Mouse (Mus musculus) 416B (cell line): Measurements from ENCODE around the gene Inhbe.

Source experiments
- DNase-seq: peaks from one replicate; pipeline ENCODE4 v3.0.0; 2011; ENCODE audit warnings: low read depth

The Inhbe gene

GRCm38 (mm10) chr10:127343029-127343428, 11.2 kb downstream of the Inhbe start:
- DNase-seq = peak; percentile 40

DNA sequence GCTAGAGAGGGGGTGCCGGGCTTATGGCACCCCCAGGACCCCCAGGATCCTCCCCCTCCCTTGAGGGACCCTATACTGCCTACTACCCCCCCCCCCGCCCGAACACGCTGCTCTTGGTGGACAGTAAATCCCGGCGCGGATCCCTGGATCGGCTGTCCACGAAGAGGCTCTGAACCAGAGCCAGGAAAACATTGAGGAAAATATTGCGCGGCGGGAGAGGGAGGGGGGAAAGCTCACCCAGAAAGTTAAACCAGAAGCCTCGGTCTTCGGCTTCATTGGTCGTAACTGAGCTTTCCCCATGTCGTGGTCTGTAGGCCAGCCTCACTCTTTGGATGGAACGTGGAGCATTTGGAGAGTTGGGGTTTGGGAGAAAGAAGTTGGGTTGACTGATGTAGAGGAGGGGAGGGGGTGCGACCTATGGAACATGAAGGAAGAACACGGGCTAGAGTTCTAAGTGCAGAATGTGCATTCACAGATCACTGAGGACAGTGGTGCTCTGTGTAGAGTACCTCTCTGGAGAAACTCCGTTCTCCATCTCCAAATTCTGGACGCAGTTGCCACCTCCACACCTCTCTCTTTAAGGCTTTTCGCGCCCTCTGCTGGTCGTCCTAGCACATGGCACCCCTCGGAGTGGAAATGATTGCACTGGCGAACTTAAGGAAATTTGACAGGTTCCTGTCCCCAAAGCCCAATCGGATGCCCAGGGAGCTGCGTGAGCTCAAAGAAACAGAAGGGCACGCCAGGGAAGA, 12.1 kb downstream of the Inhbe start, which contains the start of gene Gli1:
Gene Gli1, minus strand, starts transcription at position 84 of the 749 bp plus-strand sequence.
- DNase-seq = peak; percentile 92

DNA sequence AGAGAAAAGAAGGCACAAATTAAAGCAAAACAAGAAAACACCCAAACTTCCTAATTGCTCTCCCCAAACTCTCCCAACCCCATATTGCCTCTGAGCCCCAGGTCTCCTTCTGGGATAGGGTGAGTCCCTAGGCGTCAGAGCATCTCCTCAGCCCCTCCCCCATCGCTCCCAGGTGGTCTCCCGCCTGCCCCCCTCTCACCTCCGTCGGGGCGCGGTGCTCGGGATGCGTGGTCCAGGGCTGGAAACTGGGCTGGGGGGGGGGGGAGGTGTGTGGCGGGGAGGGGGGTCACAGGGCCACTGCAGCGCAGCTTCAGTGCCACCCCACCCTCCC, 12.9 kb downstream of the Inhbe start:
- DNase-seq = no peak

DNA sequence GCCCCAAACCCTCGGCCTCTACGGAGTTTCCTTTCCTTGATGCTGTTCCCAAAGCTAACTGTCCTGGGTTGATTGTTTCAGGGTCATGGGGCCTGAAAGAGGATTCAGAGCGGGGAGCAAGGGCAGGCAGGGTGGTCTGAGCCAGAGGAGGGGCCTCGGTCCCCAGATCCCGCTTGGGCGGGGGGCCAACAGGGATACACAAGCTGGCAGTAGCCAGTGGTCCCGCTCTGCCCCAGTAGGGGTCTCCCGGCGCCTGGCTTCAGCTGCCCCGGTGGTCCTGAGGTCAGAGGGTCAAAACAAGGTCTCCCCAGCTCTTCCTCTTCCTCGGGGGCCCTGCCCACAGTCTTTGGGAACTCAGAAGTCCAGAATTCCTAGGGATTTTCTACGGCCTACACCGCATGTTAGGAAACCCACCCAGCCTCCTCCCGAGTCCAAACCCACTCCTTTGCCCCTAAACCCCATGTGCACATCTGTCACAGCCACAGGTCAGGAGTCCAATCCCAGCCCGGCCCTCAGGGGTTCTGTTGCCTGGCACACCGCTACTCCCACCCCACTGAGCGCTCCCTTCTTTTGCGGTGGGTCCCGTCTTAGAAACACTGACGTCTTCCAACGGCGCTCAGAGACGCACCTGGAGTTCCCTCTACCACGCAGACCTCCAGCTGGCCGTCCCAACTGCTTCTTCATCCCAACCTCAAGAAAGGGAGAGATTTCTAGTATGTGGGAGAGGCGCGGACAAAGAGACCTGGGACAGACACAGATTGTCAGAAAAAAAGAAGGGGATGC, 13.4 kb downstream of the Inhbe start:
- no peak for DNase-seq

- DNase-seq = peak; percentile 73
Observed at GRCm38 (mm10) chr10:127339683-127340576, 14.3 kb downstream of the Inhbe start.

DNA sequence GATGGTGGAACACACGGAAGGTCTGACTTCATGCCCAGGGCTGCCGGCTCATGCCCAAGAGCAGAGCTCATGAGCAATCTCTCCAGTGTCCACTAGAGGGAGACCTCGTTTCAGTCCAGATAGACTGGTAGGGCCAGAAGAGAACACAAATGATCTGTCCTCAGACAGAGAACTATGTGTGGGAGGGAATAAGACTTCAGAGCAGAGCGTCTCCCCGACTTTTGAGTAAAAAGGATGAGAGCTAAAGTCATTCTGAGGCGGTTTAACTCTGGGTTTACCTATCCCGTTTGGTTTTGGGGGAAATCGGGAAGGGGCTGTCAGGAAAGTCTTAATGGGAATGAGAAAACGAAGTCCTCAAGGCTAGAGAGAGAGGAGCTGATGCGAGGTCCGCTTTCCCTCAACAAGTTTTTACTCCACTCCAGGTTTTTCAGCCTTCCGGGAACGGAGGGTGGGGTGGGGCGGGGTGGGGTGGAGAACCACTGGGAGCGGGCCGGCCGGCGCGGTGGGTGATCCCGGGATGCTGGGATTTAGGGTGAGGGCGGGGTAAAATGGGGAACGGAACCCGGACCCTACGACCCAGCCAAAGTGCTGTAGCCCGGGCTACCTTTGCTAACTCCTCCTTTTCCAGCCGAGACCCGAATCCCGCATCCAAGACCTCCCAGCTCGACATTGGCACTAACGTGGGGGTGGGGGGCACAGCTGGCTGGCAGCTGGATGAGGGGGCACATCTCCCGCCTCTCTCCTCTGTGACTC, 15.1 kb downstream of the Inhbe start:
- peak; percentile 96 for DNase-seq

DNA sequence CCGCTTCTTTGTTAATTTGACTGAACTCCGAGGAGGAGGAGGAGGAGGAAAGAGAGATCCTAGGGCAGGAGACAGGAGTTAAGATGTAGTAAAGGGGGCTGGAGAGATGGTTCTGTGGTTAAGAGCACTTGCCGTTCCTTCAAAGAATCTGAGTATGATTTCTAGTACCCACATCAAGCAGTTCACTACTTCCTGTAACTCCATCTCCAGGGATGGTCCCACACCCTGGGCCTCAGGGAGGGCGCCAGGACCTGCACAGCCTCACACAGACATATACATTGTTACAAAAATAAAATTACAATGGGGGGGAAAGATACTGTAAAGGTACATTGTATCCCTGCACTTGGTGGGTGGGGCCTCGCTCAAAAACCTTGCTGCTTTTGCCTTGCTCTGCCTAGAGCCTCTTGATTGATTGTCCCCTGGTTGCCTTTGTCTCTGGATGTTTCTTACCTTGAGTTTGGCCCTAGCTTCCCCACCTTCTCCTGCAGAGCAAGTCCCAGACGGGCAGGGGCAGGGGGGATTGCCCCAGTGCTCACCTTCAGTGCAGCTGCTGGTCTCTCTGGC, 16.6 kb downstream of the Inhbe start:
- no peak for DNase-seq

GRCm38 (mm10) chr10:127336952-127337351, 17.3 kb downstream of the Inhbe start:
- no peak for DNase-seq

DNA sequence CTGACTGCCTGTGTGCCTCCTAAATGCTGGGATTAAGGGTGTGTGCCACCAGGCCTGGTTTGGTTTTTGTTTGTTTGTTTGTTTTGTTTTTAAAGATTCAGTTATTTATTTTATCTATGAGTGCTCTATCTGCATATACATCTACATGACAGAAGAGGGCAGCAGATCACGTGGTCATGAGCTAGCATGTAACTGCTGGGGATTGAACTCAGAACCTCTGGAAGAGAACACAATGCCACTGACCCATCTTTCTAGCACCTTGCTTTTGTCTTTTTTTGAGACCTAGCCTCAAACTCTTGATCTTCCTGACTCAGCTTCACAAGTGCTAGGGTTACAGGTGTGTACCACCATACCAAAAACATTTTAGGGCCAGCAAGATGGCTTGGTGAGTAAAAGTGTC, 18.9 kb downstream of the Inhbe start:
- peak; percentile 43 for DNase-seq

DNA sequence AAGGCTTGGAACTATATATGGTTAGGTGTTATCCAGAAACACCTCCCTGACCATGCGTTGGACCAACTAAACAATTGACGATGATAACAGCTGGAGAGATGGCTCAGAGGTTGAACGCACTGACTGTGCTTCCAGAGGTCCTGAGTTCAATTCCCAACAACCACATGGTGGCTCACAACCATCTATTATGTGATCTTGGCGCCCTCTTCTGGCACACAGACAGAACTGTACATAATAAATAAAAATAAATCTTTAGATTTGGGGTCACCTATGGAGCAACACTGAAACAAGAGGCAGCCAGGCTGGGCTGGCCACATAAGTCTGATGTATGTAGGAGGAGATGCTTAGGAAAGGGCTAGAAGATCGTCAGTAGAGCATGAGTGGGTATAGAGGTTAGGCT, 21.1 kb downstream of the Inhbe start:
- DNase-seq = peak; percentile 63

GRCm38 (mm10) chr10:127332211-127332874, 21.9 kb downstream of the Inhbe start:
- DNase-seq = peak; percentile 25

DNA sequence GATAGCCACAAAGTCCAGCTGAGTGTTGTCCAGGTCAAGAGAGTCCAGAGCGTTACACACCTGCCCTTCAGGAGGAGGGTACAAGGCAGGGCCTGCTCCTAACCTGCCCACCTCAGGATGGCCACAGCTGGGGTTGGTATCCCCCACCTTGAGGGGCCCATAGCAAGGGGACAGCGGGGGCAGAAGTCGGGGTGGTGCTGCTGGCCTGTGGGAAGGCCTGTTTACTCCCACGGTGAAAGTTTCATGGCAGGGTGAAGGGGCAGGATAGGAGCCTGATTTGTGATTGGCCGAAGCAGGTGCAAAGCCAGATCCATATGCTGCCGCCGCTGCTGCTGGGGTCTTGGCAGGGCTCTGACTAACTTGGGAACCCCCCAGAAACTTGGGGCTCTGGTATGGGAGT, 24.0 kb downstream of the Inhbe start:
- no peak for DNase-seq

GRCm38 (mm10) chr10:127327461-127328145, 26.6 kb downstream of the Inhbe start:
- DNase-seq = no peak

- no peak for DNase-seq
Observed at GRCm38 (mm10) chr10:127326828-127327227, 27.4 kb downstream of the Inhbe start.

GRCm38 (mm10) chr10:127326017-127326801, 28.0 kb downstream of the Inhbe start:
- no peak for DNase-seq

GRCm38 (mm10) chr10:127325454-127326016, 28.7 kb downstream of the Inhbe start:
- DNase-seq = no peak

DNA sequence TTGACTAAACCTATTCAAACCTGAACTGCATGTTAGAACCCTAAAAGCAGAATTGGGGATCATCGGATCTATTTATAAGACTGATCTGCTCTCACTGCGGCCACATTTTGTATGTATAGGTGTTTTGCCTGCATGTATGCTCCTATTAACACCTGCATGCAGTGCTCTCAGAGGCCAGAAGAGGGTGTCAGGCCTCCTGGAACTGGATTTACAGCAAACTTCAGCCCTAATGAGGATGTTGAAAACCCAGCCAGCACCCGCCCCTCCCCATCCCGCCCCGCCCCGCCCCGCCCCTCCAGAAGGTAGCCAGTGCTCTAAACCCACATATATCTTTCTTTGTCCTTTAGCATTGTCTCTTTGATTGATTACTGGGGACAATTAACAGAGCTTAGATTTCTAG, 29.7 kb downstream of the Inhbe start:
- peak; percentile 89 for DNase-seq

DNA sequence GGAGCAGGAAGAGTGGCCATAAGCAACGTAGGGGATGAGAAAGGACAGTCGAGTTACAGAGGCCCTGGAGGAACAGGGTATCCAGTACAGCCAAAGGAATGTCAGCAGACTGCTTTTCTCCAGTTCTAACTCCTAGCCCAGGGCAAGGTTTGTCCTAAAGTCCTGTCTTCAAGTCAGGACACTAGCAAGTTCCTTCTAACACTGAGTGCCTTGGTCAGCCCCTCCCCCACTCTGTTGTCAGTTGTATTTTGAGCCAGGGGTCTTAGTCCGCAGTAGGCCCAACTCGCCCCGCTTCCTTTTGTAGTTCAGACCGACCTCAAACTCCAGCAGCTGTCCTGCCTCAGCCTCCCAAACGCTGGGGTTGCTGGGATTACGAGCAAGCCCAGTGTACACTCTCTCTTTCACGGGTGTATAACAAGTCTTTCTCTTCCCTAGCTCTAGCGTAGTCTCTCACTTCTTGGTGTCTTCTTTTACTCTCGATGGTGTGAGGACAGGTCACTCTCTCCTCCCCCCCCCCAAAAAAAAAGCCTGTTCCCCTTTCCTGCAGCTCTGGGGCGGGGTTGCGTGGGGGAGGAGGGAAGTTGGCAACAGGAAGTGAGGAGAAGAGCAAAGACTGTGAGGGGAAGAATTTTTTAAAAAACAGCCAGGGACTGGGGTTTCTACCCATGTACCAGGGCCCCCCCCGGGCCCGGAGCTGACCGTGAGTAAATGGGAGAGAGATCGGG, 30.9 kb downstream of the Inhbe start:
- DNase-seq = peak; percentile 69
